Mouse (Mus musculus) NIH3T3 (cell line): ENCODE results near the gene Mfsd2a.

Experiments
- DNase-seq: peaks from one replicate; pipeline ENCODE4 v3.0.0-alpha.2; 2012; ENCODE audit warnings: low read depth

Mfsd2a gene

GRCm38 (mm10) chr4:122961100-122961567 is at the start of gene Mfsd2a:
TSS of gene Mfsd2a (minus strand) at chr4:122961188.
- peak; percentile 78 for DNase-seq

DNA sequence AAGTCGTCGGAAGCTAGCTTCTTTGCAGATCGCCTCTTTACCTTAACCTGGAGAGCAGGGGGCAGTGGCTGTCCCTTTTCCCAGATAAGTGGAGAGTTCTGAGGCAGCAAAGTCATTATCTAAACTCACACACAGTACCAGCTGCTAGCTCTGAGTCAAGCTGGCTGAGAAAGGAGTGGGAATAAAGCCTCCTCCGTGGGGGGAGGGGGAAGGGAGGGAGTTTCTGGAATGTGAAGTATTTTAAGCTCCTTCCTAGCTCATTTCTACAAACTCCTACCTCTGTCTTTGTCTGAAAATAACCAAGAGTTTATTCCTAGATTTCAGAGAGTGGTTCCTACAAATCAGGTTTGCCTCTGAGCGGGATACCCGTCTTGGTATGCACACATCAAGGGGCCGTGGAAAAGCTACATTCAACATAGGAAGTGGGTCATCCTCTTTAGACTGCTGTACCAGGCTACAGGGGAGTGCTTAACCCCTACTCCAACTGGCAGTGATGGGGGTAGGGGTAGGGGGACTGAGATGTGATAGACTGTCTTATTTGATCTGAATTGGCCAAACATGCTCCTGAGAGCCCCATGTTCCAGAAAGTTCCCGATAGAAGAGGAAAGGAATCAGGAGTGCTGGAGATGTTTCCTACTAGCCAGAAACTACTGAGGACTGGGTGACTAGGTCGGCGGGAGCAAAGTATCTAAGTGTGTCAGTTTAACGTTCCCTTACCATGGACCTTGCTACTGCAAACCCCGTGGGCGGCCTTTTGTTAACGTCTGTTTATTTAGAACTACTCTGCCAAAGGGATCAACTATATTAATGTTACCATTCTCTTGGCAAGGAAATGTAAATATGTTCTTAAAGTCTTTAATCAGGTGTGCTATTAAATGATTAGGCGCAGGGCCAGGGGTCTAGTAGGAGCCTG is 44.3 kb upstream of the Mfsd2a start:
- DNase-seq = peak; percentile 67

- no peak for DNase-seq
Measured at GRCm38 (mm10) chr4:123000617-123001342, 39.8 kb upstream of the Mfsd2a start.

- no peak for DNase-seq
Measured at GRCm38 (mm10) chr4:123000130-123000529, 39.1 kb upstream of the Mfsd2a start.

DNA sequence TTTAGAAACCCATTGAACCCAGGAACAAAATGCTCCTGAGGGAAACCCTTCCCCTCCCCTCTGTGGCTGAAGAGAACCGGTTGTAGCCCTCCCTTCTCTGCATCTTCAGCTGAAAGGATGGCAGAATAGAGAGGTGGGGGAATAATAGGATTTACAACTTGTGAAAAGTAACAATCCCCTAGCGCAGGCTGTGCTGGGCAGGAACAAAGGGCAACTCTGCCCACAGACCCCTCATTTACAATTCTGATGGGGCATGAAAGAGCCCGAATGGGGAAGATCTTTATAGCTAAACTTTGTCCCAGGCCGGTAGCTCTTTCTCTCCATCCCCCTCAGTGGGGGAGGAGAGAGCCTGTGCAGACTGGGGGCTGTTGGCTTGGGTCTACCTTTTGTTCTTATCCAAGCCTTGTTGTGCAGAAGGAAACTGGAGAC is 38.3 kb upstream of the Mfsd2a start:
- DNase-seq = no peak

- no peak for DNase-seq
Measured at GRCm38 (mm10) chr4:122998537-122999262, 37.7 kb upstream of the Mfsd2a start.

GRCm38 (mm10) chr4:122996618-122997381 is 35.8 kb upstream of the Mfsd2a start:
- DNase-seq = no peak

DNA sequence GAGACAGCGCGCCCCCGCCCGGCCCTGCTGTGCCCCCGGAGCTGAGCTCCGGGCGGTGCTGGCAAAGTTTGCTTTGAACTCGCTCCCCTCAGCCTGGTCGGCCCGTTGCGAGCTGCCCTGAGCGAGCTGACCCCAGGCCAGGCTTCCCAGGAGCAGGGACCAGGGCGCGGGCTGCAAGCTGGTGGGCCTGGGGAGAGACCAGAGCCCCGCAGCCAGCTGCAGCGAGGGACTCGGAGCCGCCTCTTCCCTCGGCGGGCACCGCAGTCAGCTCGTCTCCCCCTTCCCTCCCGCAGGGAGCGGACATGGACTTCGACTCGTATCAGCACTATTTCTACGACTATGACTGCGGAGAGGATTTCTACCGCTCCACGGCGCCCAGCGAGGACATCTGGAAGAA is 35.2 kb upstream of the Mfsd2a start:
- DNase-seq = no peak

- peak; percentile 87 for DNase-seq
Measured at GRCm38 (mm10) chr4:122995404-122996220, 34.6 kb upstream of the Mfsd2a start, which contains the start of gene Mycl. TSS of gene Mycl (plus strand) at chr4:122995652.

DNA sequence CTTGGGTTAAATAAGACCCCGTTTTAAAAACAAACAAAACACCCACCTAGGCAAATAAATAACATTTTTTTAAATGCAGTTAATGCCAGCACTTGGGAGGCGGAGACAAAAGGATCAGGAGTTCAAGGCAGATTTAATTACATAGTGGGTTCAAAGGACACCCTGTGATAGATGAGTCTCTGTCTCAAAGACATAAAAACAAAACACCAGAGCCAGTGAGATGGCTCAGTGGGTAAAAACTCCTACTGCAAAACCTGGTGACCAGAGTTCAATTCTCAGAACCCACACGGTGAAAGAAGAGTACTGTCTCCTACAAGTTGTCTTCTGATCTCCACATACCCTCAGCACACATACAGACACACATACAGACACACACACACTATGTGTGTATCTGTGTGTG is 31.3 kb upstream of the Mfsd2a start:
- no peak for DNase-seq

- DNase-seq = no peak
Measured at GRCm38 (mm10) chr4:122991177-122991576, 30.2 kb upstream of the Mfsd2a start.

DNA sequence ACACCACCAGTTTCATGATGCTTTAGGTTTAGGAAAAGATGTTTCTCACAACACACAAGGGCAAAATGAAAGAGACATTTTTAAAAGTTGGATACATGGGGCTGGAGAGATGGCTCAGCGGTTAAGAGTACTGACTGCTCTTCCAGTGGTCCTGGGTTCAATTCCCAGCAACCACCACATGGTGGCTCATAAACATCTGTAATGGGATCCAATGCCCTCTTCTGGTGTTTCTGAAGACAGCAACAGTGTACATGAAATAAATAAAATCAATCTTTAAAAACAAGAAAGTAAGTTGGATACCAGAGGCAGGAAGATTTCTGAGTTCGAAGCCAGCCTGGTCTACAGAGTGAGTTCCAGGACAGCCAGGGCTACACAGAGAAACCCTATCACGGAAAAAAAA is 27.0 kb upstream of the Mfsd2a start:
- peak; percentile 46 for DNase-seq

- no peak for DNase-seq
Measured at GRCm38 (mm10) chr4:122987421-122987820, 26.4 kb upstream of the Mfsd2a start.

DNA sequence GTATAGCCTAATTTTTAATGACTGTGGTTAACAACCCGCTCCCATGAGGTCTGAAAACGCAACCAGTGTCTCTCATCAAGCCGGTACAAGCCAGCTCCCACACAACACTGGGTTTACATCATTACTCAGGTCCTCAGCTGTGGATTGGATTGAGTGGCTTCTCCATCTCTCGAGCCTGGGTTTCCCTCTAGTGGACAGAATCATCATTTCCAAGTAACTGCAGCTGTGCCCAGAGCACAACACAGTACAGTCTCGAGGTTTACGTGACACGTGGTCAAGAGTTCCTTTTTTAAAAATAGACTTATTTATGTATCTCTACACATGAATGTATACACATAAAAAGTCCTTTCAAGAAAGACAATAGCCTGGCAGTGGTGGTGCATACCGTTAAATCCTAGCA is 24.1 kb upstream of the Mfsd2a start:
- DNase-seq = peak; percentile 88

DNA sequence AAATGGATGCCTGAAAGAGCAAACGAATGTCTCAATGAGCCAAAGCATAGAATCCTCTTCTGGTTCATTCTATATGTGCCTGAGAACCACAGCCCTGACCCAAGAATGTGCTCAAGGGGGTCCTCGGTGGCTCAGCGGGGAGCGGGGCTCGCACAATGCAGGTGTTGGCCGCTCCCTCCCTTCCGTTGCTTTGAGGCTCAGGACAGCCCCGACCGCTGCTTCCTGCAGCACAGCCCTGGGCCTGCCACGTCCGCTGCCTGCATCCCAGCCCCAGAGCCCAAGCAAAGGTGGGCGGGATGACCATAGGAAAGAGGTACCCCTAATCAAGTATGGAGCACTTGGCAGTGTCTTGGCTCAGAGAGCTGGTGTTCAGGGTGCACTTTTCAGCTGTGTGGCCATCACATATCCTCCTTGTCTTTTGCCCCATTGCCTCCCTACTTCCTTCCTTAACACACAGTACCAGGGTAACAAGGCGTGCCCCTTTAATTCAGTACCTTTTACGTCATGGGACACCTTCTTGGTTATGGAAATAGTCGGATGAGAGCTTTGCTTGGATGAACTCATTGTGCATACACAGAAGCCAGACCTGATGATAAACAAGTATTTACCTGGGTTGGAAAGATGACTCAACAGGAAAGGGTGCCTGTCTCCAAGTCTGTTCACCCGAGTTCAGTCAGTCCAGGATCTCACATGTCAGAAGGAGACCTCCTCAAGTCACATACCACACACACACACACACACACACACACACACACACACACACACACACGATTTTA is 22.7 kb upstream of the Mfsd2a start:
- no peak for DNase-seq

GRCm38 (mm10) chr4:122982537-122982936 is 21.5 kb upstream of the Mfsd2a start:
- DNase-seq = no peak

DNA sequence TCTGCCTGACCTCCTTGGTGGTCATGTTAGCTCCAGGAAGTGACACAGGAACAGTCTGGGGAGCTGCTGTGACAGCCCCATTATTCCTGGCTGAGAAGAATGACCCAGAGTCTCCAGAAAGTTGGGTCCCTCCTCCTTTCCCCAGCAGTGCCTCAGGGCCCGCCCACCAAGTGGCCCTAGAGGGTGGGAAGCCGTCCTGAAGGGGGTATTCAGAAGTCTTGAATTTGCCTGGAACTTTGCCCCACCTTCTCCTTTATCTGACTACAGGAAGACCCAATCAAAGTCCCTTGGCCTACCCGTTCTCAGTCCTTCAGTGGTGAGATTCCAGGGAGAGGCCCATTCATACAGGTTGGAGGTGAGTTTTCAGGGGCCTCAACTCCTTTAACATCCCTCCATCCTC is 20.9 kb upstream of the Mfsd2a start:
- no peak for DNase-seq

GRCm38 (mm10) chr4:122981238-122981637 is 20.2 kb upstream of the Mfsd2a start:
- DNase-seq = no peak

DNA sequence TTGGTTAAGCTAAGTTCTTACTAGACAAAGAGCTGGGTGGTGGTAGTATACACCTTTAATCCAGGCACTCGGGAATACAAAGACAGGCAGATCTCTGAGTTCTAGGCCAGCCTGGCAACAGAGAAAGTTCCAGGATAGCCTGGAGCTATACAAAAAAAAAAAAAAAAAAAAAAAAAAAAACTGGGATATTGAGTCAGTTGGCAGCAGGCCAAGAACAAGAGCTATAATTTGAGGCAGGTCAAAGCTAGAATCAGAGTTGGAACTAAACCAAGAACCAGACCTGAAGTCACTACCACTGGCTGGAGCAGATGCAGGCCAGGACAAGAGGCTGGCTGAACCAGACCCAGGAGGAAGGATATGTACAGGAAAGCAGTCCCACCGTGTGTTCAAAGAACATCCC is 19.7 kb upstream of the Mfsd2a start:
- peak; percentile 61 for DNase-seq

- DNase-seq = no peak
Measured at GRCm38 (mm10) chr4:122979826-122980225, 18.8 kb upstream of the Mfsd2a start.
